Mouse (Mus musculus): Measurements from ENCODE around the gene Ndel1.

DNA sequence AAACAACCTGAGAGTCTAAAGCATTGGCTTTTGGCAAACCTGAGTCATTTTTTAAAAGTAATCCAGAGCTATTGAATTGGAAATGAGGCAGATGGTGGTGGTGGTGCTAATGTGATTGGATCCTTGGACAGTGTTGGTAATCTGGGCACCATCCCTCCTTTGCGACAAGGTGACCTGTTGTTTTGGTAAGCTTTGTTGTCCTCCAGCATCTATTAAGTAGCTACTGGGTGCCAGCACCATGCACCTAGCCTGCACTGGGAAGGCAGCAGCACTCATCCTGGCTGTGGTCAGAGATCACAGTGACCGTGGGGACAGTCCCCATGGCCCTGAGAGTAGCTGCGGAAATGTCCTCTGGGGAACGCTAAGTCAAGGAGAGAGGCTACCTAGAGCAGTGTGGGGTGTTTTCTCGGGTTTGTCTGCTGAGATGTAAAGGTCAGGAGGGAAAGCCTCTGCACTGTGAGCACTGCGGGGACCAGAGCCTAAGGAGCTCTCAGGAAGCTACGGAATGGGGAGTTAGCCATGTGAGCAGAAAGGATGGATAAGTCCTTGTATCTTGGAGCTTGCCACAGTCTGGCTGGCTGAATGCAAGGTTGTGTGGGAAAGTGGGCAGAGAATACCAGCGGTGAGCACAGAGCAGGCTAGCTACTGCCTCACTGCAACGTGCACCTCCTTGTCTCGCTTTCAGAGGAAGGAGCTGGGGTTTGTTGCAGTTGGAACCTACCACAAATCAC is 91.8 kb downstream of the Ndel1 start:
- TF ChIP-seq CTCF (IDR thresholded peaks at IDR 0.05; ENCODE audit: insufficient read depth, low read depth, low read length) (no peak), POLR2A (IDR thresholded peaks at IDR 0.05; ENCODE audit: insufficient read depth, low read depth, low read length) (no peak)
